Mouse (Mus musculus) urinary bladder, postnatal 10 days (tissue): ENCODE measurements around the gene S100a3.

Experiments
- DNase-seq: peaks from one replicate; pipeline ENCODE4 v3.0.0; 2022; ENCODE audit warnings: low spot score

The S100a3 gene

GRCm38 (mm10) chr3:90601486-90602110, 41.2 kb downstream of the S100a3 start, which contains the start of gene Gm42674:
Gene Gm42674, plus strand, starts transcription at chr3:90601904.
- DNase-seq, result no peak

GRCm38 (mm10) chr3:90603623-90604022, 43.2 kb downstream of the S100a3 start, which contains the start of gene S100a4:
Gene S100a4, plus strand, starts transcription at chr3:90603771.
- DNase-seq, result no peak

DNA sequence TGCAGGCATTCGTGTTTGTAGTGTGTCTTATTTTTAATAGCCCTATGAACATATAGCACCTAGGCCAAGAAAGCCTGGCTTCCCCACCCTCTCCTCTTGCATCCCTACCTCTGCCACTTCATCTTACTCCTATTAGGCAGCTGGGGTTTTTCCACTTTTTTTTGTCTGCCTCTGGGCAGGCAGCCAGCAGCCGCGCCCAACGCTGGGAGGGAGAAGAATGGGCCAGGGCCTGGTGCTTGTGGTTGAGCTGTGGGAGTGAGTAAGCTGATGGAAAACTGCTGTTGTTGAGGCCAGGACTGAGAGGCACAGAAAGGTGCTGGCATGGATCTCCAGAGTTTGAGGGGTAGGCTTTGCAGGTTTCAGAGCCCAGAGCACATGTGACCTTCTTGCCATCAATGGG, 44.0 kb downstream of the S100a3 start:
- no peak for DNase-seq

GRCm38 (mm10) chr3:90605049-90605448, 44.7 kb downstream of the S100a3 start:
- DNase-seq, result no peak

GRCm38 (mm10) chr3:90605736-90606135, 45.4 kb downstream of the S100a3 start:
- DNase-seq, result no peak

- no peak for DNase-seq
These were observed 45.8 kb downstream of the S100a3 start for GRCm38 (mm10) chr3:90606185-90606584.

GRCm38 (mm10) chr3:90607361-90607760, 47.0 kb downstream of the S100a3 start:
- no peak for DNase-seq

GRCm38 (mm10) chr3:90608223-90608622, 47.8 kb downstream of the S100a3 start, which contains the start of gene S100a5:
Gene S100a5, plus strand, starts transcription at chr3:90608523.
- no peak for DNase-seq

- no peak for DNase-seq
These were observed 48.7 kb downstream of the S100a3 start for GRCm38 (mm10) chr3:90609102-90609501.

GRCm38 (mm10) chr3:90611494-90611893, 51.1 kb downstream of the S100a3 start:
- no peak for DNase-seq

- DNase-seq, result no peak
These were observed 51.7 kb downstream of the S100a3 start for GRCm38 (mm10) chr3:90612061-90612460.

GRCm38 (mm10) chr3:90612728-90613291, 52.4 kb downstream of the S100a3 start, which contains the start of gene S100a6:
Gene S100a6, plus strand, starts transcription at chr3:90612882.
- peak; percentile 57 for DNase-seq

- DNase-seq, result no peak
These were observed 53.2 kb downstream of the S100a3 start for GRCm38 (mm10) chr3:90613461-90614147.

GRCm38 (mm10) chr3:90614148-90614530, 53.8 kb downstream of the S100a3 start:
- no peak for DNase-seq

DNA sequence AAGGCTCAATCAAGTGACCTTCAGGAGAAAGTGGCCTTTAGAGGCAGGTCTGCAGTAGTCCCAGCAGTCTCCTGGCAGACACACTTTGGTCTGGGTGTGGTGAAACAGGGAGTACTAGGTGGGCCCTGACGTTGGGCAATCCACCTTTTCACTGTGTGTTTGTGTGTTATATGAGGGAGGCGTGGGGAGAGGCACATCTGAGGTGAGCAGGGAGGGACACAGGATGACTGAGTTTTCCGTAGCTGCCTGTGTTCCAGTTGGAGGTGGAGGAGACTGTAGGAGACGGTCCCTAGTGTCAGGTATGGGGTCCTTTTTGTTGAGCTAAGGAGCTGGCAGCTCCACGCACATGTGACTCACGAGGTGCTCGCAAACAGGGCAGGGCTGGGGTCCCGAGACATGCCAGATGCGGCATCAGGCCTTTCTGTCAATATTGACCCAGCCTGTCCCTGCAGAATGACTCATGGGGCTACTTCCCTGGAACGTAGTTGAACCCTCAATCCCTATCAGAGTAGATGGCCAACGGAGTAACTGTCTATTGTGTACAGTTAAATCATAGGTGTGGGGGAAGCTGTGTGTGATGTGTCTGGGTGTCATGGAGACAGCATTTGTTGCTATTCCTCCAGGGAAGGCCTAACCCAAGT, 54.4 kb downstream of the S100a3 start:
- DNase-seq, result no peak

DNA sequence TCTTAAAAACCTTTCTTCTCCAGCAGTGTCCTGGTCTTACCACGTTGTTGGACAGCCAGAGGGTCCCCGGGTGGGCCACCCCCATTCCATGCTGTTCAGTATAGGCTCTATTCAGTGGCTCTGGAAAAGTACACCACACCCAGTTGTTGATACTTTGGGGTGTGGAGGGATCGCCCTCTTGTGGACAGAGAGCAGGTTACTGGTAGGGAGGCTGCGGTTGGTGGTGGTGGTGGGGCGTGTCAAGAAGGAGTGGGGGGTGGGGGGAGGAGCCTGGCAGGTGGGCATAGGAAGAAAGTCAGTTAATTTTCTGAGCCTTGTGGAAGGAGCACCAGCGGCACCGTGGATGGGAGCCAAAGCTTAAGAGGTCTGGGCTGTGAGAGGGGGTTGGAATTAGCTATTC, 55.0 kb downstream of the S100a3 start:
- no peak for DNase-seq

DNA sequence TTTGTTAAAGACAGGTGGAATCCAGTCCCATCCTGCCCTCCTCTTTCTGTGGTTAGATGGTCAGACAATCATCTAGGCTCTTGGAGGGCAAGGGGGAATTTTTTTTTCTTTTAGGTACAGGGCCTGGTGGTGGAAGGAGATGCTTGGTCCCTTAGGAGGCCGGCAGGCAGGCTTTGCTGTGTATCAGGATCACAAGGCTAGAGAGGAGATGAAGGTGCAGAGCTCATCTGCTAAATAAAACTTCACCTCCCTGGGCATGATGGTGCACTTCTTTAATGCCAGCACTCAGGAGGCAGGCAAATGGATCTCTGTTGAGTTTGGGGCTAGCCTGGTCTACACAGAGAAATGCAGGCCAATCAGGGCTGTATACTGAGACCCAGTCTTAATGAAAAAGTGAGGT, 55.5 kb downstream of the S100a3 start:
- DNase-seq, result no peak

DNA sequence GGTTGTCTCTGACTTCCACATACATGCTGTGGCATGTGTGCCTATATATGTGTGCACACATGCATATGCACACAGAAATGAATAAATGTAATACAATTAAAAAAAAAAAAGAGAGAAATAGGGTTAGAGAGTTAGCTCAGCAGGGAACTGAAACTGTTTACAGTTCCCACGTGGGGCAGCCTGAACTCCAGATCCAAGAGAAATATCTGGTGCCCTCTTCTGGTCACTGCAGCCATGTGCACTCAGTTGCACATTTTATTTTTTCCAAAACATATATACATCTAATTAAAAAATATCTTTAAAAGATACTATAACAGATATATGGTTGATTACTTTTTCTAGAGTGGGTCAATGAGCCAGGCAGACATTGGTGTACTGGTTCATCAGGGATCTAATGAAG, 57.2 kb downstream of the S100a3 start:
- no peak for DNase-seq

GRCm38 (mm10) chr3:90621552-90621951, 61.2 kb downstream of the S100a3 start:
- DNase-seq, result no peak

GRCm38 (mm10) chr3:90623435-90624071, 63.2 kb downstream of the S100a3 start:
- no peak for DNase-seq

DNA sequence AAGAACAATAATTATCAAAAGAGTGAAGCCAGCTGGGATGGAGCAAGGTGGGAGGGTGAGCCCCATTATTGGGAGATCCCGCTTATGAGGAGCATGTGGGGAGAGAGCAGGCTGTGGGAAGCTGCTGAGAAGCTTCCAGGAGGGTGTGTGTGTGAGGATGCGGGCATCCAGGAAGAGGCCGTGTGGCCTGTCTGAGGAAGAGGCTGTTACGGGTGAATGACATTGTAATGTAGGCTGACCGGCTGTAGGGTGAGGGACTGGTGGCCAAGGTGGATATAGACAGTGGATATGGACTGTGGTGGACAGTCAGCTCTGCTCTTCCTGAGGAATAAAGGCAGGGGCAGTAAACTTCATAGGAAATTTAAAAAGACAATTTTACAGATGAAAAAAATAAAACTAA, 65.1 kb downstream of the S100a3 start:
- no peak for DNase-seq
